Mouse (Mus musculus) ES-CJ7 (cell line): ENCODE measurements around the gene Fam219b.

Experiments
- DNase-seq: peaks from one replicate; pipeline ENCODE4 v3.0.0; 2011; ENCODE audit warnings: low read depth, low spot score

Gene Fam219b

GRCm38 (mm10) chr9:57562896-57563372 lies 25.6 kb downstream of the Fam219b start:
- no peak for DNase-seq

- DNase-seq = no peak
Measured at GRCm38 (mm10) chr9:57564609-57565008, 27.3 kb downstream of the Fam219b start.

DNA sequence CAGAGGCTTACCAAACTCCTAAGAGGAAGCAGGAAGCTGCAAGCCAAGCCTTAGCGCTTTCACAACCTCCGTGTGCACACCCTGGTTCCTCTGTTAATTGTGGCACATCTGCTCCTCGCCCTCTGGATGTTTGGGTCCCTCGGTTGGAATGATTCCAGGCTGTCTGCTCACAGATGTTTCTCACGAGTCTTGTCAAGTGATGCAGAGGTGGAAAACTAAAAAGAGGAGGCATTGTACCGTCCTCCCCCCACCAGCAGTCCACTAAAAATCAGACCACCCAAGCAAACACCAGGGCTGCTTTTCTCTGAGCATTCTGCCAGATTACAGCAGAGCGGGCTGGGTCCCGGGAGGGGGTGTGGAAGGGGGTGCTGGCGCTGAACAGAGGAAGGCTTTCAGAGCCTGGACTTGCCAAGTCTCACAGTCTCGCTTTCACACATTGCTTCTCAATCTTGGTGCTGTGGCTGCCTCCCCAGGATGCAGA lies 28.5 kb downstream of the Fam219b start:
- no peak for DNase-seq

GRCm38 (mm10) chr9:57566846-57567245 lies 29.5 kb downstream of the Fam219b start:
- DNase-seq = peak; percentile 72

DNA sequence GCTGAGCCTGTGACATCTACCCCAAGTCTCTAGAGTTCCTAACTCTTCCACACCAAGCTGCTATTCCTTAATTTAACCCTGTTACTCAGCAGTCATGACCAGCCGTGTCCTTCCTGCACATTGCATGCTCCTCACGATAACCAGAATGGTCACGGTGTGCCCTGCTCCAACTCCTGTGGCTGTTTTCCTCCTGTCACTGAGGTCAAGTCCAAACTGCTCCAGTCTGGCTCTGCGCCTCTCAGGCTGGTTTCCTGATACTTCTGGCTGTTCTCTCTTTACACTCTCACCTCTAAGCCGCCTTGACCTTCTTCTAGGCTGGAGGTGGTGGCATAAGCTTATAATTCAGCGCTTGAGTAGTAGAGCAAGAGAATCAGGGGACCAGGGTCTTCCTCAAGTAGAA lies 31.2 kb downstream of the Fam219b start:
- DNase-seq = no peak

DNA sequence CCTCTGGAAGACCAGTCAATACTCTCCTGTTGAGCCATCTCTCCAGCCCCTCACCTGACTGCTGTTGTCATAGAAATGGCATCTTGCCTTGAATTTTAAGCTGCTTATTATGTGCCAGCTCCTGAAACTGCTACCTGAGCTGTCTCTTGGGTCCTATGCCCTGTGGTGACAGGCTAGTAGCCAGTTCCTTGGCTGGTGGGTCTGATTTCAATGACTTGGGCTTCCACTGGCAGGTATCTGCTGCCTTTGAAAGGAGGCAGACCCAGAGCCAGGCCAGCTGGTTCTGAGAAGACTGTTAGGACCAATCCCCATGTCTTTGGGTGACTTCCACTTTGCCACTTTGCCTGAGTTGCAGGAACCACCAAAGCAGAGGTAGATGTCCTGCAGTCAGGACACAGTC lies 37.1 kb downstream of the Fam219b start:
- no peak for DNase-seq

DNA sequence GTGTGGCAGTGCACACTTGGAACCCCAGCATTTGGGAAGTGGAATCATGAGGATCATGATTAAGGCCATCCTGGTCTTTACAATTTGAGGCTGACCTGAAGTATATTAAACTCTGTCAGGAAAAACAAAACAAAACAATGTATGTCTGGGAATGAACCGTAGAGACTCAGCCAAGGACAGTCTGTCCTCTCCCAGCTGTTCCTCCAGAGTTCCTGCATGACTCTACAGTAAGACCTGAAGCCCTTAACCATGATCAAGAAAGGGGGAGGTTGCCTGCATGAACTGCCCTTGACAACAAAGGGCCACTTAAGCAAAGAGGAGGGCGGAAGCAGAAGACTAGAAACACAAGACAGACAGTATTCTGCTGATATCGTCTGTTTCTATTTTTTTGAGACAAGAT lies 38.2 kb downstream of the Fam219b start:
- DNase-seq = no peak

GRCm38 (mm10) chr9:57577144-57577849 lies 40.0 kb downstream of the Fam219b start:
- DNase-seq = no peak

GRCm38 (mm10) chr9:57584991-57585390 lies 47.7 kb downstream of the Fam219b start:
- no peak for DNase-seq

- peak; percentile 84 for DNase-seq
Measured at GRCm38 (mm10) chr9:57589224-57590126, 52.1 kb downstream of the Fam219b start, which contains the start of gene Ulk3. Gene Ulk3 (plus strand): TSS chr9:57589452.

GRCm38 (mm10) chr9:57590726-57591125 lies 53.4 kb downstream of the Fam219b start:
- peak; percentile 50 for DNase-seq
